Mouse (Mus musculus) stomach, embryonic 15.5 days (tissue): ENCODE data around the gene Fip1l1. TPM values are rescaled to one million over a fixed set of nuclear protein-coding genes. Genes with fewer than 3 reads are reported as not detected.

Source experiments
- ATAC-seq: fragments of 200-750 bp; cut with Nextera tagmentation; 2 replicates; pipeline ENCODE4 v1.8.0; 2017; ENCODE audit warnings: low read depth, moderate number of reproducible peaks, moderate TSS enrichment; ENCODE audit not compliant: insufficient read depth, low FRiP score
- H3K27ac ChIP-seq: fragments of 300-500 bp; sonication (generic); 2 replicates; pipeline ENCODE4 v1.5.1; 2015; ENCODE audit warnings: mild to moderate bottlenecking, inconsistent platforms
- H3K27me3 ChIP-seq: fragments of 300-500 bp; sonication (generic); replicated peaks from 2 replicates; pipeline ENCODE4 v1.6.1; 2015; ENCODE audit warnings: inconsistent platforms
- H3K36me3 ChIP-seq: fragments of 300-500 bp; sonication (generic); 2 replicates; pipeline ENCODE4 v1.6.1; 2015; ENCODE audit warnings: inconsistent platforms
- H3K4me1 ChIP-seq: fragments of 300-500 bp; sonication (generic); 2 replicates; pipeline ENCODE4 v1.6.1; 2015; ENCODE audit warnings: inconsistent platforms
- H3K4me2 ChIP-seq: fragments of 300-500 bp; sonication (generic); 2 replicates; pipeline ENCODE4 v1.6.1; 2015; ENCODE audit warnings: mild to moderate bottlenecking, inconsistent platforms
- H3K4me3 ChIP-seq: fragments of 300-500 bp; sonication (generic); replicated peaks from 2 replicates; pipeline ENCODE4 v1.5.1; 2015; ENCODE audit warnings: inconsistent platforms
- H3K9ac ChIP-seq: fragments of 300-500 bp; sonication (generic); 2 replicates; pipeline ENCODE4 v1.6.1; 2015; ENCODE audit warnings: inconsistent platforms
- H3K9me3 ChIP-seq: fragments of 300-500 bp; sonication (generic); 2 replicates; pipeline ENCODE4 v1.6.1; 2016; ENCODE audit warnings: inconsistent platforms
- WGBS: fragments of 180-500 bp; shearing (Covaris S2); methylation state at CpG from one replicate; pipeline ENCODE4 v1.1.7; 2015; 5-methylcytosine and 5-hydroxymethylcytosine counted together
- polyA plus RNA-seq: library from polyadenylated mRNA; unstranded; fragments of >200 nt; fragmentation: Nextera tagmentation; extraction: Ambion mirVana; gene quantifications from 2 replicates; pipeline ENCODE4 v1.2.1, GENCODE M21; 2015

The Fip1l1 gene
- polyA plus RNA-seq, 1 experiment from 2014 or later: 76.9 TPM

DNA sequence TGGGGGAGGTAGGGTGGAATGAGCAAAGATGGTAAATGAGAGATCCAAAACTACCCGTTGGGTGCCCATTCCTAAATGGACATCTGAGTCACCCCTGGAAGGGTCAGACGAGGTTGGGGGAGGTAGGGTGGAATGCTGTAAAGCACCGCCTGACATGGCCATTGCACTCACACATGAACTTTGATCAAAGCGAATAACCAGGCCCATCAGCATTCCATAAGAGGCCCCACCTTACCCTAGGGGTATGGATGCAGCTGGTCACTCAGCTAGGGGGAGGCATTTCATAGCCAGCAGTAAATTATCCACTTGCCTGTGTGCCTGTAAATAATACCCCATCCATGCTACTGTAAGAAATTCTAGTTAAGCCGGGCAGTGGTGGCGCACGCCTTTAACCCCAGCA, 53.9 kb downstream of the Fip1l1 start:
- no peak for ATAC-seq
- no peaks in the 10 kb centered on the region for H3K4me1 ChIP-seq
- no peak overlapping the region for H3K27ac ChIP-seq
- peaks cover 41% of the 10 kb centered on the region for H3K36me3 ChIP-seq
- no peaks in the 10 kb centered on the region for H3K9me3 ChIP-seq
- WGBS: 88% methylated on average over 7 of the region's 7 CpGs
- no peaks in the 10 kb centered on the region for H3K27me3 ChIP-seq
- H3K4me3 ChIP-seq: no peak overlapping the region
- H3K4me2 ChIP-seq: no peak overlapping the region
- no peak overlapping the region for H3K9ac ChIP-seq

- 84% methylated on average over 5 of the region's 5 CpGs for WGBS
- Histone ChIP-seq H3K9ac (no peak overlapping the region), H3K4me2 (no peak overlapping the region), H3K4me1 (no peaks in the 10 kb centered on the region), H3K36me3 (peaks cover 52% of the 10 kb centered on the region), H3K27me3 (no peaks in the 10 kb centered on the region), H3K27ac (no peak overlapping the region), H3K4me3 (no peak overlapping the region), H3K9me3 (no peaks in the 10 kb centered on the region)
- ATAC-seq: no peak
These were observed 56.2 kb downstream of the Fip1l1 start for GRCm38 (mm10) chr5:74591413-74591812.

DNA sequence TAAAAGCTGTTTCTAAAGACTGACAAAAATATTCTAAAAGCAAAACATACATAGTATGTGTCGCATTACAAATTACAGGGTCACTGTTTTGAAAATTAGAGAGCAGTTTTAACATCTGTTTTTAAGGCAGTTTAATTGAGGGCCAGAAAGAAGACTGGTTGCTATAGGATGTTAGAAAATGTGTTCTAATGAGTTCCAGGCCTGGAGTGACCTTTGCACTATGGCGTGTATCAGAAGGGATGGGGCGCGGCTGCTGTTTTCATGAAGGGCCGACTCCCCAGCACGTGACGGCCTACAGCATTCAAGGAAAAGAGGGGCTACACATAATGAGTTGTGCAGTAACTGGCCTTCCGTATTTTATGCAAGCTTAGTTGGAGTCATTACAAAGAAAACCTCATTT, 57.9 kb downstream of the Fip1l1 start:
- WGBS: 71% methylated on average over 8 of the region's 8 CpGs
- no peaks in the 10 kb centered on the region for H3K9me3 ChIP-seq
- H3K4me1 ChIP-seq: no peaks in the 10 kb centered on the region
- no peak overlapping the region for H3K4me2 ChIP-seq
- H3K27ac ChIP-seq: no peak overlapping the region
- no peak for ATAC-seq
- H3K36me3 ChIP-seq: peaks cover 56% of the 10 kb centered on the region
- no peak overlapping the region for H3K9ac ChIP-seq
- H3K27me3 ChIP-seq: no peaks in the 10 kb centered on the region
- H3K4me3 ChIP-seq: no peak overlapping the region

DNA sequence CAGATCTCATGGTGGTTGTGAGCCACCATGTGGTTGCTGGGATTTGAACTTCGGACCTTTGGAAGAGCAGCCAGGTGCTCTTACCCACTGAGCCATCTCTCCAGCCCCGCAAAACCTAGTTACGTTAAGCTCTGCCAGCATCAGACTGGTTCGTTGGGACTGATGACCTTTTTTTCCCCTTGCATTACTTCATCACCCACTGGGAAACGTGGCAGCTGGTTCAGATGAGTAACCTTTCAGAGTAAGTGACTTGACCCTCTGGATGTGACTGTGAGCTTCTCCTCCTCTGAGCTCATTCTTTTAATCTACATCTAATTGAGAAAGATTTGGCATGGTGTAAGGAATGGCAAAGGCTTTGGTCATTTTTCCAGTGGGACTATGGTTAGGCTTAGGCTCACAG, 64.8 kb downstream of the Fip1l1 start:
- Histone ChIP-seq H3K9me3 (no peaks in the 10 kb centered on the region), H3K27me3 (no peaks in the 10 kb centered on the region)
- 73% methylated on average over 5 of the region's 5 CpGs for whole genome bisulfite sequencing

DNA sequence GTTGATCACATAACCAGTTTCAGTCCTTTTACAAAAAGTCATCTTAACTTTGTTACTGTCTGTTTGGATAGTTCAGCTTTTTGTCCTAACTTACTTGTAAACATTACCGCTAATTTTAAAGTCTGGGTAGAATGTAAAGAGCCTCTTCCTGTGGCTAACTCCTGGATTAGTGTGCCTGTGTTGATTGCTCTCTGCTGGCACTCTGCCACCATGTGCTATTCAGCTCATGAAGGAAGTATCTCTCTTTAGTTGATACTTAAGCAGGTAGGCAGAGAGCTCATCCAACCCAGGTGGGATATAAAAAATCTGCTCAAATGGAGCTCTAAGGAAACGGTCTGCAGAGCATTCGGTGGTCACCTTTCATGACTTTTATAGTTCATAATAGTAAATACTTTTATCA, 65.9 kb downstream of the Fip1l1 start:
- H3K4me3 ChIP-seq: no peak overlapping the region
- H3K4me2 ChIP-seq: no peak overlapping the region
- no peak for ATAC-seq
- H3K9me3 ChIP-seq: no peaks in the 10 kb centered on the region
- H3K27me3 ChIP-seq: no peaks in the 10 kb centered on the region
- no peaks in the 10 kb centered on the region for H3K4me1 ChIP-seq
- H3K9ac ChIP-seq: no peak overlapping the region
- H3K27ac ChIP-seq: no peak overlapping the region
- peaks cover 8% of the 10 kb centered on the region for H3K36me3 ChIP-seq
- WGBS: 49% methylated on average over 3 of the region's 3 CpGs

More for the DNA sequence above, 64.8 kb downstream of the Fip1l1 start:
- no peak for ATAC-seq
- Histone ChIP-seq H3K4me1 (no peaks in the 10 kb centered on the region), H3K4me2 (no peak overlapping the region), H3K4me3 (no peak overlapping the region), H3K9ac (no peak overlapping the region), H3K27ac (no peak overlapping the region), H3K36me3 (peaks cover 15% of the 10 kb centered on the region)

DNA sequence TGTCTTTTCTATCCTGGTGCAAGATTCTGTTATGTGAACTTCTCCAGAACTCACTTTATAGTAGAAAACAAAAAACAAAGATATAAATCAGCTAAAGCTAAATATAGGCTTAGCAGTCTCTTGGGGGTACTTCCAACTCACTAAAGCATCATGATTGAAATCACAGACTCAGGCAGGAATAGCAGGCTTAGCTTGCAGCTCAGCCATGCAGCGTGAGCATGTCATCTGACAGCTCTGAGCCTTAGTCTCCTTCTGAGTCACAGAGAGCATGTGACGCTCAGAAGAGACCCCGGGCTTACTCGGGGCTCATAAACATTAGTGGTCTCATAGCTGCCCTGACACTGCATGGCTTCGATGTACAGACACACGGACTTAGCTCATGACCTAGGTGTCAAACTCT, 66.7 kb downstream of the Fip1l1 start:
- no peak overlapping the region for H3K4me2 ChIP-seq
- no peaks in the 10 kb centered on the region for H3K27me3 ChIP-seq
- H3K36me3 ChIP-seq: peaks cover 3% of the 10 kb centered on the region; the same call in 1 of the 2 replicates
- no peaks in the 10 kb centered on the region for H3K4me1 ChIP-seq
- no peak overlapping the region for H3K27ac ChIP-seq
- no peaks in the 10 kb centered on the region for H3K9me3 ChIP-seq
- H3K9ac ChIP-seq: no peak overlapping the region
- ATAC-seq: no peak
- WGBS: 81% methylated on average over 6 of the region's 6 CpGs
- H3K4me3 ChIP-seq: no peak overlapping the region

DNA sequence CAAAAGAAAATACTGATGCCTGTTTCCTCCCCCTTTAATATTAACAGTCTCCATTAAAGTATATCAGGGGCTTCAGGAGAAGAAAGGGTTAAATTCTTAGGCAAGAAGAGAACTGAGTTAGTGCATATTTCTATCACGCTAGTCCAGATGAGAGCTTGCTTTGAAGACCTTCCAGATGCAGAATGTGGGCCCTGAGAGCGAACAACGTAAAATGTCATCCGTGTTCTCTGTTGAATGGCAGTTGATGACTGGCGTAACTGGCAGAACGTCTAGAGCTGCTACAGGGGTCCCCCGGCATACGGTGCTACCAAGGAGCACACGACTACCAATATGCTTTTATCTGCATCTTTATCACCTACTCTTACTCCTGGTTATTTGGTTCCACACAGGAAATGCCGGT, 67.1 kb downstream of the Fip1l1 start:
- WGBS: 79% methylated on average over 10 of the region's 10 CpGs
- Histone ChIP-seq H3K4me3 (no peak overlapping the region), H3K4me2 (no peak overlapping the region), H3K27me3 (no peaks in the 10 kb centered on the region), H3K4me1 (no peaks in the 10 kb centered on the region), H3K9me3 (no peaks in the 10 kb centered on the region), H3K36me3 (peaks cover 3% of the 10 kb centered on the region; the same call in 1 of the 2 replicates), H3K27ac (no peak overlapping the region), H3K9ac (no peak overlapping the region)
- ATAC-seq: no peak

- 64% methylated on average over 4 of the region's 4 CpGs for WGBS
- no peak overlapping the region for H3K4me2 ChIP-seq
- H3K4me1 ChIP-seq: no peaks in the 10 kb centered on the region
- no peak overlapping the region for H3K27ac ChIP-seq
- no peaks in the 10 kb centered on the region for H3K27me3 ChIP-seq
- no peak for ATAC-seq
- H3K4me3 ChIP-seq: no peak overlapping the region
- H3K9me3 ChIP-seq: no peaks in the 10 kb centered on the region
- H3K36me3 ChIP-seq: peaks cover 3% of the 10 kb centered on the region; the same call in 1 of the 2 replicates
- no peak overlapping the region for H3K9ac ChIP-seq
These were observed 68.1 kb downstream of the Fip1l1 start for GRCm38 (mm10) chr5:74603306-74603705.

DNA sequence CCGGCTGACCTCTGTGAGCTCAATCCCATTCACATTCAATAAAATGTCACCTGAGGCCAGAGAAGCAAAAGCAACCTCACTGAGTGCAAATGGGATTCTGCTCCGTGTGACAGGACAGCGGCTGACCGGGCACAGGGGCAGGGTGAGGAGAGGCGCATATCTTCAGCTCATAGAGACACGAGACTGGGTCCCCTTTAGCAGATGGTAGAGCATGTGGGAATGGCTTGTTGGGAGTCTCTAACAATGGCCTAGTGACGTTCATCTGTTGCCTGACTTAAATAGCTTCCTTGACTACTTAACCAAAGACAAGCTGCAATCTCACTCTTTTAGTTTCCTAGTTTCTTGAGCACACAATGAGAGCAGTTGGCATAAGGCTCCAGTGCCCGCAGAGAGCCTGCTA, 71.0 kb downstream of the Fip1l1 start:
- H3K4me3 ChIP-seq: no peak overlapping the region
- H3K4me1 ChIP-seq: no peaks in the 10 kb centered on the region
- 84% methylated on average over 8 of the region's 8 CpGs for WGBS
- no peaks in the 10 kb centered on the region for H3K9me3 ChIP-seq
- H3K27ac ChIP-seq: no peak overlapping the region
- H3K4me2 ChIP-seq: no peak overlapping the region
- H3K27me3 ChIP-seq: no peaks in the 10 kb centered on the region
- ATAC-seq: no peak
- no peak overlapping the region for H3K9ac ChIP-seq
- H3K36me3 ChIP-seq: no peaks in the 10 kb centered on the region

DNA sequence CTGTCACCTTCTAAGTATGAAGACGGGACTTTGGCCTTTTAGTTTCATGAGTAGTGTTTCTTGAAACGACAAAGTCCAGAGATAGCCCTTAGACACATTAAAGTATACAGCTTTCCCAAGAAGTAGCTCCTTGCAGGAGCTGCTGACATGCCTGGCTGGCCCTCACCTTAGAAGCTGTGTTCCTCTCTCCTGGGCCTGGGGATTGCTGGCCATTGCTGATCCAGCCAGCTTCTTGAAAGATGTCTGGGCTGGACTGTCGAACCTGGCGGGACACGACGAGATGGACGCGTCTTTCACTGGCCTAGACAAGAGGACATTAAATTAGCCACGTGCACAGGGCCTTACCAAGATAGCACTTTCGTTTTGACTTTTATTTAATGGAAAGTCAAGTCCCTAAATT, 75.3 kb downstream of the Fip1l1 start:
- no peak overlapping the region for H3K4me3 ChIP-seq
- WGBS: 66% methylated on average over 10 of the region's 10 CpGs
- H3K4me1 ChIP-seq: peaks cover 6% of the 10 kb centered on the region; the same call in 1 of the 2 replicates
- H3K9me3 ChIP-seq: no peaks in the 10 kb centered on the region
- H3K36me3 ChIP-seq: no peaks in the 10 kb centered on the region
- no peak for ATAC-seq
- H3K9ac ChIP-seq: no peak overlapping the region
- H3K27ac ChIP-seq: no peak overlapping the region
- no peak overlapping the region for H3K4me2 ChIP-seq
- no peaks in the 10 kb centered on the region for H3K27me3 ChIP-seq

GRCm38 (mm10) chr5:74612713-74613112, 77.5 kb downstream of the Fip1l1 start:
- Histone ChIP-seq H3K27ac (no peak overlapping the region), H3K9me3 (no peaks in the 10 kb centered on the region), H3K4me3 (no peak overlapping the region), H3K4me2 (no peak overlapping the region), H3K27me3 (no peaks in the 10 kb centered on the region), H3K9ac (no peak overlapping the region), H3K4me1 (peaks cover 6% of the 10 kb centered on the region; the same call in 1 of the 2 replicates), H3K36me3 (no peaks in the 10 kb centered on the region)
- ATAC-seq: no peak
- WGBS: 75% methylated on average over 5 of the region's 5 CpGs

DNA sequence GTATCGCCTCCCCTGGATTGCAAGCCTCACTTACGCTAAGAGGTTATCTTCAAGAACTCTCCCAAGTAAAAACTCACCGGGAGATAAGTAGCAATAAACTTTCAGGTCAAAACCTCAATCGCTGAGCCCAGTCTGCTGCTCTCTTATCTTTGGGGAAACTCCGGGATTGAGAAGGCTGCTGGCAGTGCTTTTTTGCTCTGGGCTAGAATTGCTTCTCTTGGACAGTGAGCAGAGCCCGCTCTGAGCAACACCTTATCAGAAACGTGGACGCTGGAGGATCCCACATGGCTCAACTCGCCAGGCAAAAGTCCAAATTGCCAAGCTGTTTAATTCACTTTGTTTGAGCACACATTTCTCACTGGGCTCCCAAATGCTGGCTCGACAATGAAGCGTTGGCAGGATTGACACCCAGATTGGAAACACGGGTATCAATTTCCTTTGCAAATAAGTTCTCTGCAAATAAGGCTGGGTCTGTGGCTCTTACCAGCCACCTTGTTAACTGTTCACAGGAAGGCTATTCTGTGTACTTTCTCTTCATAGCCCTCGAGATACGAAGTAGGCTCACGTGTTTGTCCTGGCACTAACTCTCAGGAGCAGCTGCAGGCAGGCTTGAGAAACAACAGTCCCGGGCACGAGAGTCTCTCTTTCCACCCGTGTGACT, 78.4 kb downstream of the Fip1l1 start:
- H3K4me3 ChIP-seq: no peak overlapping the region
- no peak overlapping the region for H3K9ac ChIP-seq
- H3K27me3 ChIP-seq: no peaks in the 10 kb centered on the region
- no peak for ATAC-seq
- no peaks in the 10 kb centered on the region for H3K36me3 ChIP-seq
- H3K4me1 ChIP-seq: peaks cover 6% of the 10 kb centered on the region; the same call in 1 of the 2 replicates
- H3K4me2 ChIP-seq: peak overlapping the region; percentile 17; the same call in 1 of the 2 replicates
- no peaks in the 10 kb centered on the region for H3K9me3 ChIP-seq
- H3K27ac ChIP-seq: no peak overlapping the region
- WGBS: 31% methylated on average over 18 of the region's 18 CpGs
